Mouse (Mus musculus) embryonic facial prominence, embryonic 14.5 days (tissue): Measurements from ENCODE around the gene Olfr1436. TPM values are rescaled to one million over a fixed set of nuclear protein-coding genes. Genes with fewer than 3 reads are reported as not detected.
"Not testable (repeated sequence)": the region's sequence is repeated elsewhere in the genome, so short reads cannot be mapped to it uniquely, and the experiment has no call there.

ENCODE experiments used
- ATAC-seq: fragments of 200-750 bp; cut with Nextera tagmentation; 2 replicates; pipeline ENCODE4 v1.8.0; 2017; ENCODE audit warnings: low read depth, moderate number of reproducible peaks, moderate TSS enrichment
- DNase-seq: peaks from one replicate; pipeline ENCODE4 v3.0.0-alpha.2; 2015; ENCODE audit warnings: low spot score
- H3K27ac ChIP-seq: fragments of 300-500 bp; sonication (generic); replicated peaks from 2 replicates; pipeline ENCODE4 v1.5.1; 2014; ENCODE audit warnings: low read depth, mild to moderate bottlenecking, low read length, moderate library complexity
- H3K27me3 ChIP-seq: fragments of 300-500 bp; sonication (generic); replicated peaks from 2 replicates; pipeline ENCODE4 v1.6.1; 2014; ENCODE audit warnings: low read length; ENCODE audit not compliant: control insufficient read depth, insufficient read depth
- H3K36me3 ChIP-seq: fragments of 300-500 bp; sonication (generic); 2 replicates; pipeline ENCODE4 v1.6.1; 2014; ENCODE audit warnings: low read length, mixed read lengths; ENCODE audit not compliant: control insufficient read depth, insufficient read depth
- H3K4me1 ChIP-seq: fragments of 300-500 bp; sonication (generic); 2 replicates; pipeline ENCODE4 v1.6.1; 2014; ENCODE audit warnings: antibody characterized with exemption, low read length; ENCODE audit not compliant: control insufficient read depth, insufficient read depth
- H3K4me2 ChIP-seq: fragments of 300-500 bp; sonication (generic); 2 replicates; pipeline ENCODE4 v1.6.1; 2014; ENCODE audit warnings: low read depth, mild to moderate bottlenecking, low read length, moderate library complexity, mixed read lengths
- H3K4me3 ChIP-seq: fragments of 300-500 bp; sonication (generic); 2 replicates; pipeline ENCODE4 v1.5.1; 2014; ENCODE audit warnings: low read depth, mild to moderate bottlenecking, low read length
- H3K9ac ChIP-seq: fragments of 300-500 bp; sonication (generic); 2 replicates; pipeline ENCODE4 v1.6.1; 2014; ENCODE audit warnings: low read depth, mild to moderate bottlenecking, low read length, moderate library complexity, mixed read lengths
- H3K9me3 ChIP-seq: fragments of 300-500 bp; sonication (generic); 2 replicates; pipeline ENCODE4 v1.6.1; 2016; ENCODE audit warnings: low read length; ENCODE audit not compliant: control insufficient read depth
- WGBS: fragments of 180-500 bp; shearing (Covaris S2); extraction: QIAGEN DNeasy Blood & Tissue Kit; methylation state at CpG from one replicate; pipeline ENCODE4 v1.1.7; 2014; 5-methylcytosine and 5-hydroxymethylcytosine counted together
- polyA plus RNA-seq: library from polyadenylated mRNA; unstranded; fragments of >200 nt; fragmentation: Nextera tagmentation; extraction: Ambion mirVana; gene quantifications from 2 replicates; pipeline ENCODE4 v1.2.1, GENCODE M21; 2014

Gene Olfr1436
- not detected in 2 replicates for polyA plus RNA-seq

- WGBS = 76% methylated on average over 1 of the region's 1 CpGs
- not testable (repeated sequence) for H3K4me2 ChIP-seq, H3K9ac ChIP-seq, ATAC-seq, H3K9me3 ChIP-seq, H3K27me3 ChIP-seq, H3K36me3 ChIP-seq, DNase-seq, H3K27ac ChIP-seq, H3K4me1 ChIP-seq, H3K4me3 ChIP-seq
Measured at GRCm38 (mm10) chr19:12299030-12299429, at the start of gene Olfr1436. Gene Olfr1436, minus strand, starts transcription at chr19:12299130.

- no peaks in the 10 kb centered on the region for H3K27me3 ChIP-seq
- no peak within 1 kb of the TSS for H3K4me3 ChIP-seq
- H3K9me3 ChIP-seq = no peaks in the 10 kb centered on the region
- no peaks in the 10 kb centered on the region for H3K4me1 ChIP-seq
- WGBS = 81% methylated on average over 3 of the region's 3 CpGs
- no peak for DNase-seq
- no peak within 1 kb of the TSS for H3K4me2 ChIP-seq
- H3K27ac ChIP-seq = no peak within 1 kb of the TSS
- H3K36me3 ChIP-seq = no peaks in the 10 kb centered on the region
- no peak within 1 kb of the TSS for H3K9ac ChIP-seq
- no peak for ATAC-seq
Measured at GRCm38 (mm10) chr19:12335810-12336209, 36.9 kb upstream of the Olfr1436 start, which contains the start of gene Olfr1438-ps1. Gene Olfr1438-ps1, minus strand, starts transcription at chr19:12335910.

GRCm38 (mm10) chr19:12325001-12325400 lies 26.1 kb upstream of the Olfr1436 start, which contains the start of gene Olfr1437:
Gene Olfr1437, minus strand, starts transcription at chr19:12325101.
- DNase-seq (no peak), ATAC-seq (no peak)
- H3K4me1 ChIP-seq = no peaks in the 10 kb centered on the region
- H3K36me3 ChIP-seq = no peaks in the 10 kb centered on the region
- H3K27ac ChIP-seq = no peak within 1 kb of the TSS
- no peak within 1 kb of the TSS for H3K9ac ChIP-seq
- WGBS = 73% methylated on average over 2 of the region's 2 CpGs
- H3K27me3 ChIP-seq = no peaks in the 10 kb centered on the region
- no peak within 1 kb of the TSS for H3K4me2 ChIP-seq
- no peaks in the 10 kb centered on the region for H3K9me3 ChIP-seq
- no peak within 1 kb of the TSS for H3K4me3 ChIP-seq

GRCm38 (mm10) chr19:12292979-12293378 lies 6.0 kb downstream of the Olfr1436 start:
- no peaks in the 10 kb centered on the region for H3K36me3 ChIP-seq
- H3K4me1 ChIP-seq = no peaks in the 10 kb centered on the region
- H3K27me3 ChIP-seq = no peaks in the 10 kb centered on the region
- H3K27ac ChIP-seq = no peak overlapping the region
- ATAC-seq (no peak), DNase-seq (no peak)
- H3K9ac ChIP-seq = no peak overlapping the region
- no peaks in the 10 kb centered on the region for H3K9me3 ChIP-seq
- no peak overlapping the region for H3K4me3 ChIP-seq
- no peak overlapping the region for H3K4me2 ChIP-seq

GRCm38 (mm10) chr19:12279554-12279953 lies 19.4 kb downstream of the Olfr1436 start, which contains the start of gene Olfr1434:
Gene Olfr1434, plus strand, starts transcription at chr19:12279854.
- Histone ChIP-seq H3K4me3 (no peak within 1 kb of the TSS), H3K36me3 (no peaks in the 10 kb centered on the region), H3K27me3 (no peaks in the 10 kb centered on the region), H3K27ac (no peak within 1 kb of the TSS), H3K9ac (no peak within 1 kb of the TSS), H3K4me2 (no peak within 1 kb of the TSS), H3K4me1 (no peaks in the 10 kb centered on the region), H3K9me3 (no peaks in the 10 kb centered on the region)
- ATAC-seq = no peak
- WGBS = 63% methylated on average over 2 of the region's 2 CpGs
- DNase-seq = no peak

GRCm38 (mm10) chr19:12260732-12261131 lies 38.2 kb downstream of the Olfr1436 start, which contains the start of gene Olfr235:
Gene Olfr235, plus strand, starts transcription at chr19:12261032.
- DNase-seq (no peak), ATAC-seq (no peak)
- Histone ChIP-seq H3K27me3 (no peaks in the 10 kb centered on the region), H3K4me2 (no peak within 1 kb of the TSS), H3K9me3 (no peaks in the 10 kb centered on the region), H3K9ac (no peak within 1 kb of the TSS), H3K36me3 (no peaks in the 10 kb centered on the region), H3K4me3 (no peak within 1 kb of the TSS), H3K27ac (no peak within 1 kb of the TSS), H3K4me1 (no peaks in the 10 kb centered on the region)
- 47% methylated on average over 1 of the region's 1 CpGs for WGBS

Other genes starting within 250 kb of the Olfr1436 start
- gene Olfr1424, start 236.4 kb downstream of the Olfr1436 start, polyA plus RNA-seq = not detected in 2 replicates
- not detected in 2 replicates for gene Olfr1425, start 221.4 kb downstream of the Olfr1436 start, polyA plus RNA-seq
- not detected in 2 replicates for gene Olfr1426, start 207.1 kb downstream of the Olfr1436 start, polyA plus RNA-seq
- not detected in 2 replicates for gene Olfr1427, start 195.8 kb downstream of the Olfr1436 start, polyA plus RNA-seq
- 0.29 TPM in 1 of 2 replicates, not detected in the other for gene Olfr1428, start 183.2 kb downstream of the Olfr1436 start, polyA plus RNA-seq
- not detected in 2 replicates for gene Olfr76, start 175.9 kb downstream of the Olfr1436 start, polyA plus RNA-seq
- 0.14 TPM in 1 of 2 replicates, not detected in the other for gene Olfr1555-ps1, start 129.0 kb downstream of the Olfr1436 start, polyA plus RNA-seq
- gene Olfr1431, start 98.5 kb downstream of the Olfr1436 start, polyA plus RNA-seq = not detected in 2 replicates
- gene Olfr1432, start 66.5 kb downstream of the Olfr1436 start, polyA plus RNA-seq = 0.19 TPM in 1 of 2 replicates, not detected in the other
- gene Olfr262, start 57.5 kb downstream of the Olfr1436 start, polyA plus RNA-seq = not detected in 2 replicates
- gene Olfr235, start 38.1 kb downstream of the Olfr1436 start, polyA plus RNA-seq = not detected in 2 replicates
- gene Olfr1434, start 19.3 kb downstream of the Olfr1436 start, polyA plus RNA-seq = 0.15 TPM in 1 of 2 replicates, not detected in the other
- gene Olfr1437, start 26.0 kb upstream of the Olfr1436 start, polyA plus RNA-seq = 0.28 TPM in 1 of 2 replicates, not detected in the other
- gene Olfr1438-ps1, start 36.8 kb upstream of the Olfr1436 start, polyA plus RNA-seq = not detected in 2 replicates
- gene Olfr1440, start 88.1 kb upstream of the Olfr1436 start, polyA plus RNA-seq = 0.04 and 0.13 TPM in 2 replicates
- gene Olfr1441, start 118.3 kb upstream of the Olfr1436 start, polyA plus RNA-seq = 0.18 TPM in 1 of 2 replicates, not detected in the other
- gene Pfpl, start 128.8 kb upstream of the Olfr1436 start, polyA plus RNA-seq = 0.10 TPM in 1 of 2 replicates, not detected in the other
- 0.93 and 1.2 TPM in 2 replicates for gene Mpeg1, start 161.6 kb upstream of the Olfr1436 start, polyA plus RNA-seq
- gene Dtx4, start 202.3 kb upstream of the Olfr1436 start, polyA plus RNA-seq = 11.9 and 14.5 TPM in 2 replicates
- gene Fam111a, start 246.6 kb upstream of the Olfr1436 start, polyA plus RNA-seq = 28.3 and 28.9 TPM in 2 replicates